Mouse (Mus musculus): ENCODE measurements around the gene Alk.

Alk gene

GRCm38 (mm10) chr17:72118376-72118775 lies 486.1 kb downstream of the Alk start:
- peak; percentile 2 for DNase-seq

GRCm38 (mm10) chr17:72115271-72115944 lies 489.0 kb downstream of the Alk start:
- DNase-seq = no peak

- no peak for DNase-seq
Observed at GRCm38 (mm10) chr17:72112004-72112403, 492.4 kb downstream of the Alk start.

DNA sequence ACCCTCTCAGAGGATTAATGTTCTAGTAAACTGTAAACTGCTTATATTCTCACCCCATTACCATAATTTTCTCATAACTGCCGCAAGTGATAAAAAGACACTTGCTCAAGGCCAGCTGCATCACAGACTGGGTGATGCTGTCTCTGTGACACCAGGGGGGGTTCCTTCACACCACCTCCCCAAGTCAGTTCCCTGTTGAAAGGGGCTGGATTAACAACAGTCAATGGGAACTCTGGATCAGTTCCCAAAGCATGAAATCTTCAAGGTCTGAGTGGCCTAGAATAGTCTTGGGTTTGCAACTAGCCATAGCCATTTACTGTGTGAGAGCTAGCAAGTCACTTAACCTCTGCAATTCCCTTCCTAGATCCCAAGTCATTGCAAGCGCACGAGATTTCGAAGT lies 492.9 kb downstream of the Alk start:
- DNase-seq = no peak

DNA sequence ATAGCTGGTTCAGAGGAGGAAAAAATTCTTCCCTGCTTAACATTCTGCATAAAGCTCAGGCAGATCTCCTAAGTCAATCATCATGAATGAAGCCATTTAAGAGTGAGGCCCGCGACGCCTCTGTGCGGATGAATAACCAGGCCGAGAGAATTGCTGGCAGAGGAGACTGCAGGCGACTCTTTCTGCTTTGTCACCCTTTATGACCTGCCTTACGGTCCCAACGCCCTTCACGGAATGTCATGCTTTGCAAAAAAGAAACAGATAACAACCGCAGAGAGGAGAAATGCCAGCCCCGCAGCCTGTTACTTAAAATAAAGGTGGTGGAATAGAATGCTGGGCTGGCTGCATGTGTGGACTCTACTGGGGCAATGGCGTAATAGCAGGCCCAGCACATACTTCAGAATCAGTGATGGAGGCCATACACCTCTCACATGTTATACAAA lies 517.1 kb downstream of the Alk start:
- DNase-seq = peak; percentile 5

GRCm38 (mm10) chr17:72081396-72081795 lies 523.0 kb downstream of the Alk start:
- no peak for DNase-seq

- DNase-seq = no peak
Observed at GRCm38 (mm10) chr17:72076306-72076921, 528.0 kb downstream of the Alk start.

GRCm38 (mm10) chr17:72071871-72072270 lies 532.6 kb downstream of the Alk start:
- no peak for DNase-seq

DNA sequence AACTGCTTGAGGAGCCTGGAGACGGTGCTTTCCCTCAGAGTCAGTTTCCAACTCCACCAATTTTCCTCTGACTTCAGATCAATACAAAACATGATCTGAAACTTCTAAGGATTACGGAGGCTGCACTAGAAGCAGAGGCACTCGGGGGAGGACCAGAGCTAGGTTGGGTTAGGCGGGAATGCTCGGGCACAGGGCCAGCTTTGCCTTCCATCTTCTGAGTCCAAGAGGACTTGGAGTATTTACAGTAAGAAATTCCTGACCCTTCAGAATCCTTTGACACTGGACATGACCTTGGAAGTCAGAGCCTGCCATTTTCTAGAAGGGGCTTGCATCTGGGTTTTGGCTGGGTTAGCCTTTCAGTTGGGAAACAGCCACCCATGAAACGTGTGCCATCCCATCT lies 536.3 kb downstream of the Alk start:
- DNase-seq = no peak

DNA sequence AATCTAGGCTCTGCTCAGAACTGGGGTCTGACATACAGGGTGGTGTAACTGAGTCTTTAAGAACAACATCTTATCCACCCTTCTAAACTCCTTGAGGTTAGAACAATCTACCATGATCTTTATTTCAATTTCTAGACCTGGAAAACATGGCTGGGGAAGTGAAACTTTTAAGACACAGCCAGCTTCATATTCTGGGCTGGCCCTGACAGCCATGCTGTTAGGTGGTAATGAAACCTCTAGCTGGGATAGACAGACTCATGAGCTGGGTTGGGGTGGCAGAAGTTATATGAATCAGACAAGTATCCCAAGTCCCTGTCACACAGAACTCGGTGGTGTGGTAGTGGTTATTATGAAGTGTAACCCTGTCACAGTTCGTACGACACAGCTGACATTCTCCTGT lies 541.4 kb downstream of the Alk start:
- DNase-seq = no peak

GRCm38 (mm10) chr17:72059312-72059711 lies 545.1 kb downstream of the Alk start:
- DNase-seq = no peak

GRCm38 (mm10) chr17:72045671-72046070 lies 558.8 kb downstream of the Alk start:
- DNase-seq = no peak

GRCm38 (mm10) chr17:72043667-72044390 lies 560.6 kb downstream of the Alk start:
- DNase-seq = no peak

DNA sequence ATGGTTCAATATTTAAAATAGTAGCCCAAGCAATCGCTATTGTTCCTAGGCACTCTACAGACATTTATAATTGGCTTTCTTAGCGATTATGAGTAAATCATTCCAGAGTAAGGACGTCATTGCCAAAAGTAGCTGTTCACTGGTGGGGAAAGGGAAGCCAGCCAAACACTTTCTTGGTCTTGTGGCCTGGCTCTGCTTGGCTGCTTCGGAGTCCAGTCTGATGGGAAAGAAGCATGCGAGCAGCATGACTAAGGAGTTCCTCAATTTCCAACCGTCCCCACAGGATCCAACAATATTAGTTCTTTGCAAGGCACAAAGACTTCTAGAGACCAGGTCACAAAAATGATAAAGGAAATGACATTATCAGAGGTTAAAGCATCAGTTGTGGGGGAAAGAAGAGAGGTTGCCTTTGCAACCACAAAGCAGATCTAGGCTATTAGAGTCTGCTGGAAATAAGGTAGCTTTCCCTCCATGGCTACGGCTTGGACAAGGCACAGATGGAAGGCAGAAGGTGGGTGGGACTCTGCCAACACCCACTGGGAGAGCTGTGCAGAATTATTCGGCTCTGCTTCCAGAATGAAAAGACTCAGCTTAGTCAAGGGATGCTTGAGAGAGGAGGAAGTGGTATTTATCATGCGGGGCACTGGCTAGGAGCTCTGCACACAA lies 561.3 kb downstream of the Alk start:
- peak; percentile 90 for DNase-seq

- DNase-seq = no peak
Observed at GRCm38 (mm10) chr17:72039176-72039948, 565.1 kb downstream of the Alk start.

GRCm38 (mm10) chr17:72038371-72038770 lies 566.1 kb downstream of the Alk start:
- DNase-seq = no peak

DNA sequence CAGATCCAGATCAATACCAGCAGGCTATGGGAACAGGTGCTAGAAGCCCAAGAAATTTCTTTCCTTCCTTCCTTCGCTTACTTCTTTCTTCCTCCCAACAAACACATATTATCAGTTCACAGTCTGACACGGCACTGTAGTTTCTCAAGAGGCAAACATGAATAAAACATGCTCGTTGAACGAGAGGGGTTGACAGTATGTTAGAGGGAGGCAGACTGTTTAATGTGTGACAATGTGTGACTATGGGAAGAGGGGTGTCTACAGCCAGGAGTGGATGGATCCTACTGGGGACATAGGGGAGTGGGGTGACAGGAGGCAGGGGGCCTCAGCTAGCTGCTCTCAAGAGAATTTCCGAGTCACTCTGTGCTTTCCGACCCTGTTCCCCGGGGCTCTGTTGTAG lies 573.8 kb downstream of the Alk start:
- no peak for DNase-seq

DNA sequence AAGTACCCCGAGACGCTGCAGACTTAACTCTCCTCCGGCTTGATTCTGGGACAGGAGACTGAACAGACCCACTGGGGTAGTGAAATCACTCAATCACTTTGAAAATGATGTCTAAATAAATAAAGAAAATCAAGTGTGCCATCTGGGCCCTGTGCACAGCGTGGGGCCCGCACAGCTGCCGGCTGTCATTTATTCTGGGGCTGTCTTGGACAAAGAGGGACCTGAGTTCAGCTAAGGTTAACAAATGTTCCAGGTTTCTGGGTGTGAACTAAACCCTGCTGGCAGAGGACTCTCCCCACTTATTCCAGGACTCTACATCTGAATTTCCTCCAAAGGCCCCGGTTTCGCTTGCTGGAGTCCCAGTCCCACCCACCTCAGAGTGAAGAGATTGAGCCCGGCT lies 581.1 kb downstream of the Alk start:
- no peak for DNase-seq

DNA sequence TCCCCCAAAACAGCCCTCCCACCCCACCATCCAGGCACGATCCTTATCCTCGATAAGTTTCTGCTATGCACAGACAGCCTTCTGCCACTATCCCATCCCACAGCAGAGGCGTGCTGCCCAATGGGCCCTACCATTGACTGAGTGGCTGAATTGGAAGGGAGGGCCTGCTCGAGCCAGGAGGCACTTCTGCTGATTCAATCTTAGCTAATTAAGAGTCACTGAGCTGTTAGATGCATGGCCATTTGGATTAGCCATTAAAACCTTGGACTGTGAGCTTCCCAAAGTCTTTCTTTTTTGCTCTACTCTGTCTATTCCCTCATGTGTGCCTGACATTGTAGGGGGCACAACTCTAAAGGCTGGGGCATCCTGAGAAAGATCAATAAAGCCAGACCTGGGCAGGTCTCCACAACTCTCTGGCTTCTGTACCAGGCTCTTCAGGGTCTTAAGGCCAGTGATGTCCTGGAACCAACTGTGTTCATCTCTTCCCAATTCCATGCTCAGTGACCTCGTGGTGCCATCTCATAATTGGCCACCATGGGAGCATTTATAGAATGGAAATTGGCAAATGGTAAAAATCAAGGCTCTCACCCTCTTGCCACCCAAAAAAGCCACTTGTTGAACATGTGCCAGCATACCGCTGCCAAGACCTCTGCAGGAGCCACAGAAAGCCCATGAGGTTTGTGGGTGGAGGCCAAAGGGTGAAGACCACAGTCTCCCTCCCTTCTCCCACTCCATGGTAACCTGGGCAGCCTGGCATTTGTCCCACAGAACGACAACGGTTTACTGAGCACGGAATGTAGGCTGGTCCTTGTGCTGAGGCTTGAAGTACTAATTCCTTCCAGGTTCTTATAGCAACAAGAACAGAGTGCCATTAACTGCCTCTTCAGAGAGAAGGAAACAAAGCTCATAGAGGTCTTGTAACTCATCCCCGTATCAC lies 582.4 kb downstream of the Alk start:
- no peak for DNase-seq

- DNase-seq = no peak
Observed at GRCm38 (mm10) chr17:72017329-72017728, 587.1 kb downstream of the Alk start.

DNA sequence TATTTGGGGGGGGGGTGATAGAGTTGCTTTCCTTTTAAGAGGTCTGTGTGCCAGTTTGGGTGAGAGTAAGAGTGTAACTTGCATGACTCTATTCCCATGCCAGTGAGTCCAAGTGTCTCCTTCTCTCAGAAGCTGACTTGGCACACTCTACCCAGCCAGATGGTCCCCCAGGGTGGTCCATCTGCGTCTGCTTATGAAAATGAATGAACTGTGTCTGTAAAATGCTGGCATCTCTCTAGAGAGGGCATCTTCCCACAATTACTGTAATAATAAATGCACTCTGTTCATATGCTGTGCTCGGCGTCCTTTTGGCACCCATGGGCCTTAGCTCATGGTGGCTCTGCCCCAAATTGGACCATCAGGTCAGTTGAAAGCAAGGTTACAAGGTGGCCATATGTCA lies 589.2 kb downstream of the Alk start:
- DNase-seq = peak; percentile 90

GRCm38 (mm10) chr17:72012775-72013174 lies 591.7 kb downstream of the Alk start:
- DNase-seq = no peak

Data from cerebellum, adult 11-12 months (tissue).